Mouse (Mus musculus) ES-E14 (cell line): ENCODE results near the gene Hcn1.

Source experiments
- MAFK ChIP-seq: IDR thresholded peaks from 2 replicates; pipeline ENCODE4 v1.6.1; 2014; ENCODE audit warnings: mild to moderate bottlenecking, low read depth, low read length, inconsistent platforms; ENCODE audit not compliant: insufficient read depth
- ZC3H11A ChIP-seq: IDR thresholded peaks from 2 replicates; pipeline ENCODE4 v1.6.1; 2012; ENCODE audit warnings: low read depth, mild to moderate bottlenecking, inconsistent platforms, low read length, borderline replicate concordance

GRCm38 (mm10) chr13:117603421-117603820, 1.3 kb downstream of the Hcn1 start:
- TF ChIP-seq ZC3H11A = no peak
- no peak for TF ChIP-seq MAFK
